Mouse (Mus musculus): ENCODE data around the gene Lpin1. TPM values are rescaled to one million over a fixed set of nuclear protein-coding genes. Genes with fewer than 3 reads are reported as not detected.

Gene Lpin1
- polyA plus RNA-seq, 1 experiment: 19.6 TPM

DNA sequence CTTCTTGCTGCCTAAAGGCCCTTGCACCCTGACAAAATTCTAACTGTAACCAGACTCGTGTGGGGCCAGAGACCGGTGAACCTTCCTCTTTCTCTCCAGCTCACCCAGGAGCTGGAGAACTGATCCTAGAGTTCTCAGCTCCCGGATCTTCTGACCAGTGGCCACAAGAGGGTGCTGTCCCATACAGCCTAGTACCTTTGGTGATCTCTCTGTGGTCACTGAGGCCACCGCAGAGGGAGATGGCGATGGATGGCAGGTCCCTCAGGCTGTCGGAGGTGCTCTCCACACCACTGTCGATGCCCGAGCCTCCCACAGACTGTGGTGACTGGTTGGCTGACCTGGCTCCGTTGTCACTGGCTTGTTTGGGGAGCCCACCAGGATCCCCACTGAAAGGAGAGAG is 47.3 kb downstream of the Lpin1 start:
- no peaks in the 10 kb centered on the region for H3K4me1 ChIP-seq (ENCODE audit: control insufficient read depth, insufficient read depth, low read length)
- H3K27ac ChIP-seq (ENCODE audit: insufficient read depth, low read depth, low read length): no peak overlapping the region
- H3K4me3 ChIP-seq (ENCODE audit: insufficient read depth, low read length): no peak overlapping the region
- TF ChIP-seq CTCF (IDR thresholded peaks at IDR 0.05; ENCODE audit: low read depth, low read length) (peak; percentile 39), POLR2A (IDR thresholded peaks at IDR 0.05; ENCODE audit: borderline replicate concordance, low read depth, low read length) (no peak)

DNA sequence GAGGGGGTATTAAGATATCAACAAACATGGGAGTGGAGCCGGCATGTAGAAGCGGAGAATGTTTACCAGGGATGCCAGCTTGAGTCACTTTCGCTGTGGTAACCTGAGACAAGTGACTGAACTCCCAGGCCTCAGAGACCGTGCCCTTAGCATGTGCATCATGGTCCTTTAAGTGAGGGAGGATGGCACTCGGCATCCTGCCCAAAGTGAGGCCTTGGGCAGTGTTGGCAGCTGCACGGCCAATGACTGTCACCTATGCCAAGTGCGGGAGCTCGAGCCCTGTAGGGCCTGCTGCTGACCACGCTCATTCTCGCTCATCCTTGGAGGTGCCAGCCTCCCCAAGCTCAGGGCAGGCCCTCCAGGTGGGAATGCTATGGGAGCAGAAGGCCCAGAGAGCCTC is 48.1 kb downstream of the Lpin1 start:
- H3K4me3 ChIP-seq (ENCODE audit: insufficient read depth, low read length): no peak overlapping the region
- no peak overlapping the region for H3K27ac ChIP-seq (ENCODE audit: insufficient read depth, low read depth, low read length)
- no peak for TF ChIP-seq CTCF (IDR thresholded peaks at IDR 0.05; ENCODE audit: low read depth, low read length)
- TF ChIP-seq POLR2A (IDR thresholded peaks at IDR 0.05; ENCODE audit: borderline replicate concordance, low read depth, low read length): no peak
- no peaks in the 10 kb centered on the region for H3K4me1 ChIP-seq (ENCODE audit: control insufficient read depth, insufficient read depth, low read length)

DNA sequence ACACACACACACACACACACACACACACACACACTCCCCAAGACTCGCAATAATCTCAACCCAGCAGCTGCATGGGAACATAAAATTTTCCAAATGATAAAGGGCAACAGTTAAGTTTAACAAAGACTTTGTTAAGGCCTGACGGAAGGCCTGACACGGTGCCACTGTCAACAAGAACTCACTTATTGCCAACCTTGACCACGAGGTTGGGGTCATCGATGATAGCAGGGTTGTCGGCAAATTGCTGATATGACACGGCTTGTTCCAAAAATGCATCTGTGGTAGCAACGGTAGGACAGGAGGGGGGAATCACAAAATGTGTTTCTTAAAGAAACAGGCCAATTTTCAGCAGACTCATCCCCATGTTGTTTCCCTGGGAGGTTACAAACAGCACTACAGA is 48.6 kb downstream of the Lpin1 start:
- TF ChIP-seq POLR2A (IDR thresholded peaks at IDR 0.05; ENCODE audit: borderline replicate concordance, low read depth, low read length) (no peak), CTCF (IDR thresholded peaks at IDR 0.05; ENCODE audit: low read depth, low read length) (no peak)
- Histone ChIP-seq H3K27ac (ENCODE audit: insufficient read depth, low read depth, low read length) (no peak overlapping the region), H3K4me3 (ENCODE audit: insufficient read depth, low read length) (no peak overlapping the region), H3K4me1 (ENCODE audit: control insufficient read depth, insufficient read depth, low read length) (no peaks in the 10 kb centered on the region)

DNA sequence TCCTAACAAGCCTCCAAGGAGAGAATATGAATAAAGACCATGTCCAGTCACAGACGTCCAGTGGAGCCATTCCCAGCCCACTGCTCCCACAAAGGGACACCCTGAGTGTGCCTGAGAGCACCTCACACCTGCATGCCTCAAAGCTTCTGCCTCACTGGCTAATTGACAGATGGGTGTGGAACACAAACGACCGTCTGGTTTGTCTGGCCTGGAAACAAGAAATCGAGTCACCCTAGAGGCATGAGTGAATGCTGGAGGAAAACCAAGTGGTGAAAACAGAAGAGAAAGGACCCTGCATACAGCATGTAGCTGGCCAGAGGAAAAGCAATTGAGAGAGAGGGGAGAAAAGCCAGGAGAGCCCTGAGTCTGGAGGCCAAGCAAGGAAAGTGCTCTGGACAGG is 53.5 kb downstream of the Lpin1 start:
- Histone ChIP-seq H3K27ac (ENCODE audit: insufficient read depth, low read depth, low read length) (no peak overlapping the region), H3K4me1 (ENCODE audit: control insufficient read depth, insufficient read depth, low read length) (no peaks in the 10 kb centered on the region), H3K4me3 (ENCODE audit: insufficient read depth, low read length) (no peak overlapping the region)
- TF ChIP-seq CTCF (IDR thresholded peaks at IDR 0.05; ENCODE audit: low read depth, low read length): no peak
- no peak for TF ChIP-seq POLR2A (IDR thresholded peaks at IDR 0.05; ENCODE audit: borderline replicate concordance, low read depth, low read length)

DNA sequence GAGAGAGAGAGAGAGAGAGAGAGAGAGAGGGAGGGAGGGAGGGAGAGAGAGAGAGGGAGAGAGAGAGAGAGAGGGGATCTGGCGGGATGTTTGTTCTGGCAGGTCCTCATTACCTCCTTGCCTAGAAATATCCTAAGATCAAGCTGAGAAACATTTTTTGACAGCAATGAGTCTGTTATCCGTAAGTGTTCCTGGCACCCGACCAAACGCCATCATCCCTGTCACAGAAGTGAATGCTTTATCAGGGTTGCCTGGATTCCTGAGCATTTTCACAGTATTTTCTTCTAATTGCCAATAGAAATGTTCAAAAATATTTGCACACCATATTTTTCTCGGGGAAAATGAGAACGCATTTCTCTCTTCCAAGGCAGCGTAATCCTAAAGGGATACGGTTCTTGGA is 56.6 kb downstream of the Lpin1 start:
- no peak for TF ChIP-seq POLR2A (IDR thresholded peaks at IDR 0.05; ENCODE audit: borderline replicate concordance, low read depth, low read length)
- no peak for TF ChIP-seq CTCF (IDR thresholded peaks at IDR 0.05; ENCODE audit: low read depth, low read length)
- H3K4me3 ChIP-seq (ENCODE audit: insufficient read depth, low read length): no peak overlapping the region
- no peaks in the 10 kb centered on the region for H3K4me1 ChIP-seq (ENCODE audit: control insufficient read depth, insufficient read depth, low read length)
- H3K27ac ChIP-seq (ENCODE audit: insufficient read depth, low read depth, low read length): no peak overlapping the region

DNA sequence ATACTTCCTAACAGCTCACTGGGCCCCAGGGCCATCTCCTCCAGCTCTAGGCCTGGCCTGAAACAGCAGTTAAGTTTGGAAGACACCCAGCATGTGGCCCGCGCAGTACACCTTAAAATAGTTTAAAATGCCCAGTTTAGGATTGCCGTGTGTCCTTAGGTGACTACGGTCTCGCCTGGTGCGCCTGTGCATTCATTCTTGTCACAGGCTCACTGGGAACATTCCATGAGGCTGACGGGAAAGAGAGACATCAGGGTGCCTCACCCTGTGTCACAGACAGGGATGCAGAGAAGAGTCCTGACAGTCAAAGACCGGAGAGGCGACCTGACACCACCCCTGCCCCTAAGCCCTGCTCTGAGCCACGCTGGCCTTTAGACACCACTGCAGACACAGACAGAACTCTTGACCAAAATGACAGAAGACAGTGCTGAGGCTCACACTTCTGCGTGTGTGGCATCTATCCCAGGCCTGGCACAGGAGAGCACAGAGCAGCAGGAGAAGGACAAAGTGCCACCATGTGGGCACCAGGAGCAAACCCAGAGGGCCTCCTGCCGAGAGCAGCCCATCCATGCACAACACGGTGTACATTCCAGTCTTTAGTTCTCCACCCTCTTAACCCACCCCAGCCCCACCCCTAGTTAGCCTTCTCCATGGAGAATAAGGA is 58.5 kb downstream of the Lpin1 start:
- TF ChIP-seq POLR2A (IDR thresholded peaks at IDR 0.05; ENCODE audit: borderline replicate concordance, low read depth, low read length) (no peak), CTCF (IDR thresholded peaks at IDR 0.05; ENCODE audit: low read depth, low read length) (no peak)
- Histone ChIP-seq H3K4me1 (ENCODE audit: control insufficient read depth, insufficient read depth, low read length) (no peaks in the 10 kb centered on the region), H3K27ac (ENCODE audit: insufficient read depth, low read depth, low read length) (no peak overlapping the region)

DNA sequence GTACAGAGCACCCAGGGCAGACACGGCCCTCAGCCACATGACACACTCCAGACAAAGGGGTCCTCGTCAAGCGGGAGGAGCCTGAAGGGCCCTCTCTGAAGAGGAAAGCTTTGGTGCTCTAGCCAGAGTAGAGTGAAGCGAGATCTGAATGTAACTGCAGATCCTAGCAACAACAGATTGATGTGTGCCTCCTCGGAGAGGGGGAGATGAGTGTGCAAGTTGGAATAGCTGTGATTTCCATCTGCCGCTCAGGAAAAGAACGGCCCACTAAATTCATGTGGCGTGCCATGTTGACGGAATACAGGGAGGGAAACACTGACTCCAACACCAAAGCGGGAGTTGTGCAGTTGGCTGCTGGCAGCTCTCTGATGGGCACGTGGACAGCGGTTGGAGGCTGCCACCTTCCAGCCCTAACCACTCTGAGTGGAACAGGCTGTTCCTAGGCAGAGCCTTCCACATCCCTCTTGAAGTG is 59.7 kb downstream of the Lpin1 start:
- no peak overlapping the region for H3K4me3 ChIP-seq (ENCODE audit: insufficient read depth, low read length)
- no peak for TF ChIP-seq CTCF (IDR thresholded peaks at IDR 0.05; ENCODE audit: low read depth, low read length)
- TF ChIP-seq POLR2A (IDR thresholded peaks at IDR 0.05; ENCODE audit: borderline replicate concordance, low read depth, low read length): no peak
- H3K27ac ChIP-seq (ENCODE audit: insufficient read depth, low read depth, low read length): no peak overlapping the region
- H3K4me1 ChIP-seq (ENCODE audit: control insufficient read depth, insufficient read depth, low read length): no peaks in the 10 kb centered on the region

More for the DNA sequence above, 58.5 kb downstream of the Lpin1 start:
- H3K4me3 ChIP-seq (ENCODE audit: insufficient read depth, low read length): no peak overlapping the region

DNA sequence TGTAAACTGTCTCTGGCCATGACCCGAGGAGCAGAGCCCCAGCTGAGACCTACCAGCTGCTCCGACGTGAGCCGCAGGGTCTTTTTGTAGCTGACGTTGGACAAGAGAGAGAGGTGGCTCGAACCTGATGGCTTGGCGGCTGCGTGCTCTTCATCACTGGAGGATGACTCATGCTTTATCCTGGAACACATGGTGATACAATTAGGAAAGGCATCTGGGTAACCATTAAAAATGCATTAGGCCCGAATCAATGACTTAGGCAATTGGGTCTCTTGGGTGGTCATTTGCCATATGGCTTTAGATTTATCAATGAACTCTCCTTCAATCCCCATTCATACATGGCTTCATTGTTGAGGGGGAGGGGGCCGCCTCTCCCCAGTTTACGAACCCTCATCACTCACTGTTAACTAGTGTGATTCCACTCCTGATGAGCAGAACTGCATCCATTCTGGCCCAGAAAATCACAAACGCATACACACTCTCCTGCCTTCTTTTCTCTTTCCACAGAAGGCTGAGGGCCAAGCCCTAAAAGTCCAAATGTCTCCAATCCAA is 61.9 kb downstream of the Lpin1 start:
- Histone ChIP-seq H3K27ac (ENCODE audit: insufficient read depth, low read depth, low read length) (no peak overlapping the region), H3K4me3 (ENCODE audit: insufficient read depth, low read length) (no peak overlapping the region), H3K4me1 (ENCODE audit: control insufficient read depth, insufficient read depth, low read length) (no peaks in the 10 kb centered on the region)
- TF ChIP-seq CTCF (IDR thresholded peaks at IDR 0.05; ENCODE audit: low read depth, low read length) (no peak), POLR2A (IDR thresholded peaks at IDR 0.05; ENCODE audit: borderline replicate concordance, low read depth, low read length) (no peak)

DNA sequence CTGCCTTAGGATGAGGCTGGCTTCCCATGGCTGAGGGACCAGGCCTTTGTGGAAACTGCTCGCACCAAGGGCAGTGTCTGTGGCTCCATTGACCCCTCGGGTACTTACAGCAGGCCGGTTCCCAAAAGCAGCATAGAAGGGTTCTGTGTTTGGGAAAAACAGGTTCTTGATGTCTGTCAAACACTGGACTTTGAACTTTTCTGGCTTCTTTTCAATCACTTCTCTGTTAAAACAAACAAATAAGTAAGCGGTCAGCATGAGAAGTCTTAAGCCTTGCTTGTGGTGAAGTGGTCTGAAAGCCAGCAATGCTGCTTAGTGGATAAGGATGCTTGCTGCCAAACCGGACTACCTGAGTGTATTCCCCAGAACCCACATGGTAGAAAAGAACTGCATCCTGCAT is 69.2 kb downstream of the Lpin1 start:
- Histone ChIP-seq H3K4me1 (ENCODE audit: control insufficient read depth, insufficient read depth, low read length) (no peaks in the 10 kb centered on the region), H3K4me3 (ENCODE audit: insufficient read depth, low read length) (no peak overlapping the region), H3K27ac (ENCODE audit: insufficient read depth, low read depth, low read length) (no peak overlapping the region)
- TF ChIP-seq POLR2A (IDR thresholded peaks at IDR 0.05; ENCODE audit: borderline replicate concordance, low read depth, low read length) (no peak), CTCF (IDR thresholded peaks at IDR 0.05; ENCODE audit: low read depth, low read length) (no peak)

DNA sequence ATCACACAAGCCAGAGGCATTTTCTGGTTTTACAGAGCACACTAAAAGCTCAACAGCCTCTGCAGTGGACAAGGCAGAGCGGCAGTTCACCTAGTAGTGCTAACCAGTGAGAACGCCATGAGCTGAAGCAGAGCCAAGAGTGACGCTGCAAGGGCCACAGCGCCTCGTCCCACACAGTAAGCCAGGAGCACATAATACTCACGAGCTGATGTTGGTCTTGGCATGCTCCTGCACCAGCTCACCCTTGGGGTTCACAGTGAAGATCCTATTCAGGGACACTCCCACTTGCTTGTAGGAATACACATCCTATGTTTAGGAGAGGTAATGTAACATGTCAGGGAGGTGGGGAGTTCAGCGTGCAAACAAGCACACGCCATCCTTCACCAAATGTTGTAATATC is 70.1 kb downstream of the Lpin1 start:
- Histone ChIP-seq H3K27ac (ENCODE audit: insufficient read depth, low read depth, low read length) (no peak overlapping the region), H3K4me1 (ENCODE audit: control insufficient read depth, insufficient read depth, low read length) (no peaks in the 10 kb centered on the region), H3K4me3 (ENCODE audit: insufficient read depth, low read length) (no peak overlapping the region)
- TF ChIP-seq POLR2A (IDR thresholded peaks at IDR 0.05; ENCODE audit: borderline replicate concordance, low read depth, low read length): no peak
- no peak for TF ChIP-seq CTCF (IDR thresholded peaks at IDR 0.05; ENCODE audit: low read depth, low read length)
